Mouse (Mus musculus) lung, postnatal 36 days (tissue): Measurements from ENCODE around the gene Iscu.
A peak's percentile ranks its signal among the peaks of the same experiment; 100 is the strongest.

Experiments used
- DNase-seq: peaks from one replicate; pipeline ENCODE4 v3.0.0; 2022; ENCODE audit warnings: mixed read lengths

Gene Iscu

DNA sequence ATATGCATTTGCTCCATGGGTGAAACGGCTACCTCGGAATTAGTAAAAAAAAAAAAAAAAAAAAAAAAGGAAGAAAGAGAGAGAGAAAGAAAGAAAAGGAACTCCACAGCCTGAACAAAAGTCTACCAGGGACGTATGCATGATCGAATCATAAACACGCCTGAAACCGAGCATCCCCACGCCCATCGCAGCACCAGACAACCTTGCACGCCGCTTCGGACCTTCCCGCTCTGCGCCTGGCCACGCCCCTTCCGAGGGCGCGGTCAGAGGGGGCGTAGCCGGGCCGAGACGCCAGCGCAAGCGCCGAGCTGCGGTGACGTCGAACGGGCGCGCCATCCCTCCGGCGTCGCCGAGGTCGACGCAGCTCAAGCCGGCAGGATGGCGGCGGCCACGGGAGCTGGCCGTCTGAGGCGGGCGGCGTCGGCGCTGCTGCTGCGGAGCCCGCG is at the start of gene Iscu, which contains the start of gene Sart3:
Gene Iscu, plus strand, starts transcription at position 299 of the 446 bp plus-strand sequence.
Gene Sart3, minus strand, starts transcription at position 61 of the 446 bp plus-strand sequence.
- peak; percentile 93 for DNase-seq

GRCm38 (mm10) chr5:113723567-113724237 is 48.8 kb upstream of the Iscu start:
- DNase-seq, result no peak

- peak; percentile 87 for DNase-seq
Measured at GRCm38 (mm10) chr5:113724446-113724845, 48.1 kb upstream of the Iscu start, which contains the start of gene 1700069L16Rik. Gene 1700069L16Rik (minus strand): TSS chr5:113724772.

GRCm38 (mm10) chr5:113725417-113725816 is 47.1 kb upstream of the Iscu start:
- DNase-seq, result no peak

DNA sequence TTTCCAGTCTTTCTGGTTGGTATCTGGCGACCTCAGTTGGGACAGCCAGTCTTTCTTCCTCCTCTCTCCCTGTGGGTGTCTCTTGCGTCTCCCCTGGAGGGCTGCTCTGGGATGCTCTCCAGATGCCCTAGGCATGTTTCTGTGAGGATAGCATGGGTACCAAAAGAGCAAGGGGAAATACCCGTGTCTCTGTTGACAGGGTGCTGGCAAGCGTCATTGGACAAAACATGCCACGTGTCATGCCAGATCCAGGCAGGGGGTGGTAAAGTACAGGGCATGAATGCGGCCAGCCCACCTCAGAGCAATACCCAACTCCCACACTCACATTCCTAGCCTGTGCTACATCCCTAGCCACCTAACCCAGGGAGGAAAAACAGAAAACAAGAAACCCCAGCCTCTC is 45.9 kb upstream of the Iscu start:
- DNase-seq, result no peak

DNA sequence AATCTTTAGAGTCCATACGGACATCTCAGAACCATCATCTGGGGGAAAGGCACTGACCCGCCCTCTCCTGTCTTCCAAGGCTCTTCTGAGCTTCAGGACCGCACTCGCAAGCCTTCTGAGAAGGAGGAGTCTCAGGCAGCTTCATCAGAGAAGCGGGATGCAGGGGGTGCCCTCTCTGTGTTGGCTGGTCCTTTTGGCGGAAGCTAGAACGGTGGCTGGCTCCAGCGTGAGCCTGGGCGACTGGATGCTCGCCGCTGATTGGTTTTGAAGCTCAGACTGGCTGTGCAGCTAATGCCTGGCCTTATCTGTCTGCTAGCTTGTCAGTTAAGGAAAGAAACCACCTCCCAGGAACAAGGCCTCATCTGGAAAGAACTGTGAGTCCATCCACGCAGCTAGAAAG is 45.3 kb upstream of the Iscu start:
- no peak for DNase-seq

DNA sequence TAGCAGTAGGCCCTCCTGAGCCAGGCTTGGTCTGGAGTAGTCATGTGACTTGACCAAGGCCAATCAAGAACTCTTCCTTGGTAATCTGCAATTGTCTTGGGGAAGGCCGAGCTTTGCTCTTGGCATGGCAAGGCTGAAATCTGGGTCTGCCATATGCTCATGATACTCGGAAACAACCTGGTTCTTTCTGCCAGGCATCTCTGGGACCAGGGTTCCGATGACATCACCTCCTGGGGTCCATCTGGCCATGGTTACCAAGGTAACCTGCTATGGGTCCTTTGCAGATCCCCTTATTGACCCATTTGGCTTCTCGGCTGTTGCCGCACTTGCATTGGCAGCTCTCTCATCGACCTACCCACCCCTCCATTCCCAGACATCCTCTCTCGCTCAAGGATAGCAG is 44.5 kb upstream of the Iscu start:
- DNase-seq, result no peak

DNA sequence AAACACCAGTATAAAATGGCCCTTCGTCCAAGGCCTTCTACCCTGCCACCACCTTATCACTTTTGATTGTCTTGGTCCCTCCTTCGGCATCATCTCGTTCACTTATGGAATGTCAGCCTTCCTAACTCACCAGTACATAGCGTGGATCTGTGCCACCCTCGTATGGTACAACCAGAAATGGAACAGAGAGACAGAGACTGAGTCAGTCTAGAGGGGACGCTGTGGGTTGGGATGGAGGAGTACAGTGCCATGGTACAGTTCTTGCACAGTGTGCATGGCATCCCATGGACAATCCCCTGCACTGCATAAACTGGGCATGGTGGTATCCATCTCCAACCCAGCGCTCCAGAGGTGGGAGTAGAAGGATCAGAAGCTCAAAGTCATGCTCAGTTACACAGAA is 43.9 kb upstream of the Iscu start:
- DNase-seq, result no peak

GRCm38 (mm10) chr5:113730641-113731121 is 41.9 kb upstream of the Iscu start:
- no peak for DNase-seq

- DNase-seq, result no peak
Measured at GRCm38 (mm10) chr5:113731174-113731573, 41.4 kb upstream of the Iscu start.

GRCm38 (mm10) chr5:113732182-113732581 is 40.4 kb upstream of the Iscu start:
- DNase-seq, result peak; percentile 53

- DNase-seq, result no peak
Measured at GRCm38 (mm10) chr5:113734376-113734775, 38.2 kb upstream of the Iscu start.

DNA sequence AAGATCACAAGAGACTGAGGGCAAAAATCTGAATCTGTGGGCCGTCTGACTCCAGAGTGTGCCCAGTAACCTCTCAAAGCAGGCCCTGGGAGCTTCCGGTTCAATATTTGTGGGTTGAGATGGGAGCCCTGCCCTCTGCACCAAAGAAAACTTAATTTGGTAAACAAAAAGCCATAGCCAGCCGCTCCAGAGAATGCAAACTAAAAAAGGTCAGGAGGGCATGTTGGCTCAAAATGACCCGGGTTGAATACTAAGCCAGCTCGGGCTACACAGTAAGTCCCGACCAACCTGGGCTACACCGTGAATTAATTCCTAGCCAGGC is 37.6 kb upstream of the Iscu start:
- DNase-seq, result no peak

DNA sequence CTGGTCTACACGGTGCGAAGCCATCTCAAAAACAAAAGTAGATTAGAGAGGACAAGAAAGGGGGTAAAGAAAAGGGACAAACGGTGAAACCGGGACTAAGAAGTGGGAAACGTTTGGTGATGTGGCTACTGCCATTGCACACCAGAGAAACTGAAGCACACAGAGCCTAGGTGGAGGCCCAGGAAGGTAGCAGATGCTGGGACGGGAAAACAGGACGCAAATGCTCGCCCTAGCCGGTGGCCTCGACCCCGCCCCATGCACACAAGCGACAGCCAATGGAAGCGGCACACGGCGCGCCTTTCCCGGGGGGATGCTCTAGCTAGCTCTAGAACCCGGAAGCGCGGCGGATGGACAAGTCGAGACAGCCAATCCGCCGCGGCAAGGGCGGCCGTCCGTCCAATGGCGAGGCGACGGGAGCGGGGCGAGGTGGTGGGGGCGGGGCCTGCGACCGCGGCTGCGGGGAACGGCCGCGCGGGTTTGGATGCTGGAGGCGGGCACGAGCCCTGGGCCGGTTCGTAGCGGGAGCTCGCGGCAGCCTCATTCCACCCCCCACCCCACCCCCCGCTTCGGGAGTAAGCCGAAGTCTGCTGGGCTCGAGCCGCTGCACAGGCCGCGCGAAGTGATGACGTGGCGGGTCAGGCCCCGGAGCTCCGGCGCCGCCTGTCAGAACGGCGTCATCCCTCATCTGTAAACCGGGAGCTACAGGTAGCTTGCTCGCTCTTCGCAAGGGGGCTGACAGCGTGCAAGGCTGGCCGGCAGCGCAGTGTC is 37.0 kb upstream of the Iscu start, which contains the start of gene Ficd:
Gene Ficd, plus strand, starts transcription at position 459 of the 768 bp plus-strand sequence.
- DNase-seq, result peak; percentile 96

DNA sequence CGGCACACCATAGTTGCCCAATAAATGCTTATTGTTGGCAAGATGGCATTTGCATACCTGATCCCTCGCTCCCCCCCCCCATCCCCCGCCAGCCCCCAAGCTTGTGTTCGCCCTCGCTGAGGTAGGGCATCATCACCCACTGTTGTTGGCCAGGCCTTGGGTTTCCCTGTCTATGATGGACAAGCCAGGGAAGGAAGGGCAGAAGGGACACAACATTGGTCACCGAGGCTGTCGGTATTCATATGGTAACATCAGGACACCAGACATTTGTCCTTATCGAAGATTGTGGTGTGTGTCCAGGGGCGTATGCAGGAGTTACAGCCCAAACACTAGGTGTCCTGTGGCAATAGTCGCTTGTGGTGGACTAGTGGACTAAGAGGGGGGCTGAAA is 36.4 kb upstream of the Iscu start:
- DNase-seq, result peak; percentile 8

- DNase-seq, result no peak
Measured at GRCm38 (mm10) chr5:113736522-113737164, 35.9 kb upstream of the Iscu start.

DNA sequence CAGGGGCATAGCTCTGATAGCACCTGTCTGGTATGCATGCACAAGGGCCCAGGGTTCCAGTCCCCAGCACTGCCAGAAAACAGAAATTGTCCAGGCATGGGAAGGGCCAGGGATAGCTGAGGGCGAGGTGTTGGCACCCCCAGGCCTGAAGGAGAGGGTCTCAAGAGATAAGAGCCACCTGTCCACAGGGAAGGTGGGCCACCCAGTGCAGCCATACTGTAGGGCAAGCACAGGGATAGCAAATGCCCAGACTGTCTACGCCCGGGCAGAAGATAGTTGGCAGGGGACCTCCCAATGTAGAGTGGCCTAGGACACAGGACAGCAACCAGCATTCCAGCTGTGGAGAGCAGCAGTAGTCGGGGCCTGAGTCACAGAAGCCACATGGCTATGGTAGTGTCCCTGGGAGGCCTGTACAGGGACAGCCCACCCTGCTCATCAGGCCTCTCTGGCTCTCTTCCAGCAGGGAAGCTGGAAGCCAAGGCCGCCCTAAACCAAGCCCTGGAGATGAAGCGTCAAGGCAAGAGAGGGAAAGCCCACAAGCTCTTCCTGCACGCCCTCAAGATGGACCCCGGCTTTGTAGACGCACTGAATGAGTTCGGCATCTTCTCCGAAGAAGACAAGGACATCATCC is 34.8 kb upstream of the Iscu start:
- no peak for DNase-seq

- DNase-seq, result no peak
Measured at GRCm38 (mm10) chr5:113747629-113748028, 24.9 kb upstream of the Iscu start.

DNA sequence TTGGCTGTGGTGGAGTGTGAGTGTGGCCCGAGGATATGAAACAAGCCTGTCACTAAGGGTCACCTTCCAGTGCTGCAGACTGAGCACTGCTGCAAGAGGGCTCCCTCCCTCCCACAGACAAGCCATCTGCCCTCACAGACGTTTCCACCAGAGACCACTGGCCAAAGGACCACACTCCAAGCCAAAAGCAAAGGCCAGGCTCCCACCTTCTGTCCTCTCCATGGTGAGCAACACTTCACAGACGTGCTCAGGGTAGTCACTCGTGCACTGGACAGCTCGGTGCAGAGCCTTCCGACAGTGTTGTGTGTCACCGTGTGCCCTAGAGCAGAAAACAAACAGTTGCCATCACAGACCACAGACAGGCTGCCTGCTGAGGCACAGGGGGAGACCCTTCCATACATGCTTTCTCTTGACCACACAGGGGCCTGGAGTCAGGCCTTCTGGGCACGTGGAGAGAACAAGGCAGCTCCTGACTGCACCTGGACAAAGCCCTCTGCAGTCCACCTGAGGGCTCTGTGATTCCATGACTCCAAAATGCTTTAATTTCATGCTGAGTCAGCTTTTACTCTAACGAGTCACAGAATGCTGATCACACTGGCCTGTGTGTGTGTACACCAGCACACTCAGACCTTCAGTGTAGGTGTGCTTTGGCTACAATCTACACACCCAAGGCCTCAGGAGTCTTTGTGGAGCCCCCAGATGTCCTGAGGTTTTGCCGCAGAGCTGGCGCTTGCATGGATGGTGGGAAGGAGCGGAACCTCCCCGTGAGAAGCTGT is 23.8 kb upstream of the Iscu start:
- DNase-seq, result no peak

DNA sequence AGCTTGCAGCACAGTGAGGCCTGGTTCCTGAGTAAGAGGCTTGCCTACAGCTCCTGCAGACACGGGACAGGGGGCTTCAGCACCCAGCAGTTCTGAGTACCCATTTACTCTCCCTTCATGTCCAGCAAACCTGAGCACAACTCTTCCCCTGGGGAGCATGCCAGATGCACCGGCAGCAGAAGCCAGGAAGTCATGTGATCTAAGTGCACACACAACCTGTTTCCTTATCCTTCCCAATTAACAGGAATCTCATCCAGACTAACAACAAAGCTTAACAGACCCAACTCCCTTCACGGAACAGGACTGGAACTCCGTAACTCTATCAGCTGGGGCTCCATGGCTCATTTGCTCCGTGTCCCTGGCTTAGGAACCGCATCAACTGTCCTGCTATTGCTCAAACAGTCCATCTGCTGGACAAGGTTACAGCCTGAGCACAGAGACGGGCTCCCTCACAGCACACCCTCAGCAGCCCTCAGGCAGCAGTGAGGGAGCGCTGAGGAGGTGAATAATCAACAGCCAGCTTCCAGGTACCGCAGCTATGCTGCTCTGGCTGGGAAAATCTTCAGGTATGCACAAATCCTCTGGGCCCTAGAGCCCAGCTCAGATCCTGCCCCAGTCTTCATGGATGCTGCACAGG is 20.9 kb upstream of the Iscu start:
- no peak for DNase-seq

- DNase-seq, result no peak
Measured at GRCm38 (mm10) chr5:113755347-113756030, 17.1 kb upstream of the Iscu start.
